Mouse (Mus musculus) hindbrain, embryonic 12.5 days (tissue): Measurements from ENCODE around the gene Gipc2. TPM values are rescaled to one million over a fixed set of nuclear protein-coding genes. Genes with fewer than 3 reads are reported as not detected.

ENCODE experiments used
- ATAC-seq: fragments of 200-750 bp; cut with Nextera tagmentation; 2 replicates; pipeline ENCODE4 v1.8.0; 2017; ENCODE audit warnings: moderate TSS enrichment; ENCODE audit not compliant: low FRiP score
- H3K27ac ChIP-seq: fragments of 300-500 bp; sonication (generic); 2 replicates; pipeline ENCODE4 v1.5.1; 2016; ENCODE audit warnings: mild to moderate bottlenecking
- H3K27me3 ChIP-seq: fragments of 300-500 bp; sonication (generic); 2 replicates; pipeline ENCODE4 v1.6.1; 2016; ENCODE audit warnings: mild to moderate bottlenecking
- H3K36me3 ChIP-seq: fragments of 300-500 bp; sonication (generic); 2 replicates; pipeline ENCODE4 v1.6.1; 2016; ENCODE audit warnings: mild to moderate bottlenecking
- H3K4me1 ChIP-seq: fragments of 300-500 bp; sonication (generic); 2 replicates; pipeline ENCODE4 v1.6.1; 2016
- H3K4me2 ChIP-seq: fragments of 300-500 bp; sonication (generic); replicated peaks from 2 replicates; pipeline ENCODE4 v1.6.1; 2016; ENCODE audit warnings: mild to moderate bottlenecking
- H3K4me3 ChIP-seq: fragments of 300-500 bp; sonication (generic); 2 replicates; pipeline ENCODE4 v1.5.1; 2016; ENCODE audit warnings: mild to moderate bottlenecking
- H3K9ac ChIP-seq: fragments of 300-500 bp; sonication (generic); 2 replicates; pipeline ENCODE4 v1.6.1; 2016; ENCODE audit warnings: mild to moderate bottlenecking, moderate library complexity
- H3K9me3 ChIP-seq: fragments of 300-500 bp; sonication (generic); replicated peaks from 2 replicates; pipeline ENCODE4 v1.6.1; 2016; ENCODE audit warnings: mild to moderate bottlenecking
- WGBS: fragments of 180-500 bp; shearing (Covaris S2); methylation state at CpG from one replicate; pipeline ENCODE4 v1.1.7; 2016; 5-methylcytosine and 5-hydroxymethylcytosine counted together
- polyA plus RNA-seq: library from polyadenylated mRNA; unstranded; fragments of >200 nt; fragmentation: Nextera tagmentation; extraction: Ambion mirVana; gene quantifications from 2 replicates; pipeline ENCODE4 v1.2.1, GENCODE M21; 2016

The Gipc2 gene
- polyA plus RNA-seq, 1 experiment from 2014 or later: 2.6 TPM

- no peaks in the 10 kb centered on the region for H3K36me3 ChIP-seq
- no peak overlapping the region for H3K4me3 ChIP-seq
- no peak for ATAC-seq
- H3K9me3 ChIP-seq: no peaks in the 10 kb centered on the region
- no peak overlapping the region for H3K4me2 ChIP-seq
- peaks cover 20% of the 10 kb centered on the region for H3K4me1 ChIP-seq
- 92% methylated on average over 8 of the region's 8 CpGs for WGBS
- no peak overlapping the region for H3K9ac ChIP-seq
- no peak overlapping the region for H3K27ac ChIP-seq
- H3K27me3 ChIP-seq: peaks cover 19% of the 10 kb centered on the region
These were observed 2.7 kb downstream of the Gipc2 start for GRCm38 (mm10) chr3:152163320-152163719.

DNA sequence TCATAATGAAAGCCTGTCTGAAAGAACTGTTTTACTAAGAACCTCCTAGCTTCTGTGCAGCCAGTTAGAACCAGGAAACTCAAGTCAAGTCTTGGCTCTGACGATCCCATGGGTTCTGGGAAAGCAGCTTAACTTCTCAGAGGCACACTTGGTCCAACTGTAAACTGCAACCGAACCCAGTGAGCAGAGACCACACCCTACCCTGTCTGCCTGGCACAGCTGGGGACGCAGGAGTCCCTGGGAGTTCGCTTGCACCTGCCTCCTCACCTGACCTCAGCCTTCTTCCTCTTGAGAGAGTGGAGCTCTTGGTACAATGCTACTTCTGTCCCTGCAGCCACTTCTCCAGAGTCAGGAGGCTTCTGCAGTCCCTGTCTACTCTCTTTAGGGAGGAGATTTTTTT, 5.4 kb downstream of the Gipc2 start:
- Histone ChIP-seq H3K27ac (no peak overlapping the region), H3K36me3 (no peaks in the 10 kb centered on the region), H3K4me2 (no peak overlapping the region), H3K9me3 (no peaks in the 10 kb centered on the region), H3K4me1 (peaks cover 7% of the 10 kb centered on the region), H3K27me3 (peaks cover 17% of the 10 kb centered on the region), H3K9ac (no peak overlapping the region), H3K4me3 (no peak overlapping the region)
- ATAC-seq: no peak
- 53% methylated on average over 4 of the region's 4 CpGs for WGBS

DNA sequence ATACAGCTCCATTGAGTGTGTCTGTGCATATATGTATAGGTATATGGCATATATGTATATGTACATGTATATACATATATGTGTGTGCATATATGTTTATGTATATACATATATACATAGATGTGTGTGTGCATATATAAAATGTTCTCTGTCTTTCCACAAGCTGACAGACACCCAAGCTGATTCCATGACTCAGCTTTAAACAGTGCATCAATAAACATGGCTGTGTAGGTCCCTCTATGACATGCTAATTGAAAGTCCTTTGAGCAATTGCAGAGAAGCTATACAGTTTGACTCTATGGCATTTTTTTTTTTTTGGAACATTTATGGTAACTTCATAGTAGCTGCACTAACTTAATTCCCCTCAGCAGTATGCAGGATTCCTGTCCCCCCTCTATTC, 6.7 kb downstream of the Gipc2 start:
- ATAC-seq: peak; percentile 33; the same call in 1 of the 2 replicates
- Histone ChIP-seq H3K36me3 (no peaks in the 10 kb centered on the region), H3K9ac (no peak overlapping the region), H3K4me1 (peaks cover 6% of the 10 kb centered on the region; the same call in 1 of the 2 replicates), H3K27ac (no peak overlapping the region), H3K4me2 (no peak overlapping the region), H3K4me3 (no peak overlapping the region), H3K27me3 (peaks cover 6% of the 10 kb centered on the region; the same call in 1 of the 2 replicates), H3K9me3 (no peaks in the 10 kb centered on the region)

GRCm38 (mm10) chr3:152158344-152159291, 7.4 kb downstream of the Gipc2 start:
- H3K9ac ChIP-seq: no peak overlapping the region
- peak; percentile 65 for ATAC-seq
- H3K4me3 ChIP-seq: no peak overlapping the region
- no peaks in the 10 kb centered on the region for H3K36me3 ChIP-seq
- H3K4me1 ChIP-seq: peaks cover 6% of the 10 kb centered on the region; the same call in 1 of the 2 replicates
- H3K27me3 ChIP-seq: 0 out of 2 replicates have a peak, but pooled peaks cover 4% of the 10 kb centered on the region
- 65% methylated on average over 10 of the region's 10 CpGs for WGBS
- no peak overlapping the region for H3K27ac ChIP-seq
- H3K9me3 ChIP-seq: no peaks in the 10 kb centered on the region
- H3K4me2 ChIP-seq: no peak overlapping the region

DNA sequence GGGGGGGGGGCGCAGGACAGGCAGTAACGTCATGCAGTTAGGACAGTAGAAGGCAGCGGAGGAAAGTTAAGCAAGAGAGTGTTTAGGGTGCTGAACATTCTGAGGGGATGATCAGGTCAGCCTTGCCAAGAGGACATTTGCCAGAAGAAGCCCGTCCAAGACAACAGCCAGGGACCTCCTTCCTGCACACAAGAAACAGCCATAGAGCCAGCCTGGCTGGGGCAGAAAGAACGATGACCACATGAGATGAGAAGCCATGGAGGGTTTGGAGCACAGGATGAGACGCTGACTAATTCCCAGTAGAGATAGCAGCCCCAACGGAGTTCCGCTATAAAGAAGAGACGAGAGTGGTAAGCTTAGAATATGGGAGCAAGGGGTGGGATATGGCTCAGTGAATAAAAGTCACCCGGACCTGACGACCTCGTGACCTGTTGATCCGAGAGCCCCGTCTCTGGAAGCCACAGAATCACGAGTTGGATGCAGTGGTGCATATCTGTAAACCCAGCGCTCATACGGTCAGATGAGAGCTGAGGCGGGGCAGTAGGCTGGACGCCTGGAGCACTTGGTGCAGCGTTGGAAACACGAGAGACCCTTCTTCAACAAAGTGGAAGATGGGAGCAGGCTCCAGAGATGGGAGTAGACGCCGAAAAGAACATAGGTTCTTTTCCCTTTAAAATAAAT, 9.1 kb downstream of the Gipc2 start:
- Histone ChIP-seq H3K4me2 (no peak overlapping the region), H3K4me3 (no peak overlapping the region), H3K9ac (no peak overlapping the region), H3K27me3 (0 out of 2 replicates have a peak, but pooled peaks cover 4% of the 10 kb centered on the region), H3K4me1 (peaks cover 6% of the 10 kb centered on the region; the same call in 1 of the 2 replicates), H3K27ac (no peak overlapping the region), H3K36me3 (no peaks in the 10 kb centered on the region), H3K9me3 (no peaks in the 10 kb centered on the region)
- WGBS: 76% methylated on average over 23 of the region's 23 CpGs
- no peak for ATAC-seq

DNA sequence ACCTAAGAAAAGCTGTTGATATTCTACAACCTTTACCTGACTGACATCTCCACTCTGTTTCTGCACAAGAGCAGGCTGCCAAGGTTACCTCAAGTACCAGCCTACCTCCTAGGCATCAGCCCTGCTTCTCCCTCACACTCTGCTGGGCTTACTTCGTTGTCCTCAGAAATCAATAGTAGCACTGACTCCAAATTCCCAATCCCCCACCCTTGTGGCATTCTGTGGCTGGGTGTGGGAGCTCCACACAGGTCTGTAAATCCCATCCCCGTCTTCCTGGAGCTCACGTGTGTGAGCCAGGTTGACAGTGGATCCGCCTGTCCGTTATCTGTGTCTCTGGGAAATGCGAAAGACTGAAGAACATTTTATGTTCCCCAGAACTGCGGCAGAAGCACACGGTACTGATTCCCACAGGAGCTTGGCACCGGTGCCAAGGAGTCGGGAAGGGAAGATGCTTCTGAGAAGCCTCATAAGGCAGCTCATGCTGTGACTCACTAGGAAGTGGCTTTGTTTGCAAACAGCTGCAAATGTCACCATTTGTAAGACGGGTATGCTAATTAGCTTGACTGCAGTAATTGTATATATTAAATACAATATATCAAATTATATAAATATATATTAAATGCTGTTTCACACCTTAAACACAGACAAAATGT, 10.6 kb downstream of the Gipc2 start:
- Histone ChIP-seq H3K27ac (no peak overlapping the region), H3K4me2 (no peak overlapping the region), H3K27me3 (0 out of 2 replicates have a peak, but pooled peaks cover 4% of the 10 kb centered on the region), H3K36me3 (no peaks in the 10 kb centered on the region), H3K4me3 (no peak overlapping the region), H3K4me1 (peaks cover 6% of the 10 kb centered on the region; the same call in 1 of the 2 replicates), H3K9ac (no peak overlapping the region), H3K9me3 (no peaks in the 10 kb centered on the region)
- ATAC-seq: no peak
- 44% methylated on average over 11 of the region's 11 CpGs for WGBS

DNA sequence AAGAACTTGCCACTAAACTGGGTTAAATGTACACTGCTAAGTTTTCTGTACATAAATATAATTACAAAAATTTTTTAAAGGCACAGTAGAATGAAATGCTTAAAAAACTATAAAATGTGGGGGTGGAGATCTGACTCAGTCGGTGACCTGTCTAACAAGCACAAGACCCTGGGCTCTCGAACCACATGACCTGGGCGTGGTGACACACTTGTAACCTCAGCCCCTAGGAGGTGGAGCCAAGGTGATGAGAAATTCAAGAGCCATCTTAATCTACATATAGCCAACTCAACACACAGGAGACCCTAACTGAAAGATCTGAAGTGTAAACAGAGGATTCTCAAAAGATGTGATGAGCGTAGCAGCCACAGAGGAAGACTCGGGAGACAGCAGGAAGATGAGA, 11.9 kb downstream of the Gipc2 start:
- H3K4me1 ChIP-seq: peaks cover 6% of the 10 kb centered on the region; the same call in 1 of the 2 replicates
- no peak overlapping the region for H3K27ac ChIP-seq
- H3K9me3 ChIP-seq: no peaks in the 10 kb centered on the region
- ATAC-seq: no peak
- H3K36me3 ChIP-seq: no peaks in the 10 kb centered on the region
- H3K9ac ChIP-seq: no peak overlapping the region
- no peak overlapping the region for H3K4me3 ChIP-seq
- no peak overlapping the region for H3K4me2 ChIP-seq
- H3K27me3 ChIP-seq: 0 out of 2 replicates have a peak, but pooled peaks cover 4% of the 10 kb centered on the region
- 83% methylated on average over 5 of the region's 5 CpGs for WGBS

DNA sequence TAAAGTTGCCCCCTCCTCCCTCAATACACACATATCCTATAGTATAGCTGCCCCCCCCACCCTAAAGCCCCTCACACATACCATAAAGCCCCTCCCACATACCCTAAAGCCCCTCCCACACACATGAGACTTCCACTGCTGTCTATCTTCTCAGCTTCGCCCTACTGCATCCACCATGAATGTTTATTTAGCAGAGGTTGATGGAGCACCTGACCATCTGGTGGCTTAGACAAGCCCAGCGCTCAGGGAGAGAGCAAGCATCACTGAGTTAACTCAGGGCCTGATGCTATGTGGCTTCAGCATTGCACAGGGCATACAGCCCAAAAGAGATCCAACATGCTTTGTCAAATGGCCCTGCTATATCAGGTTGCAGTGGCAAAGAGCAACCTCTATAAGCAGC, 12.9 kb downstream of the Gipc2 start:
- Histone ChIP-seq H3K4me2 (no peak overlapping the region), H3K4me3 (no peak overlapping the region), H3K4me1 (peaks cover 3% of the 10 kb centered on the region; the same call in 1 of the 2 replicates), H3K9ac (no peak overlapping the region), H3K27ac (no peak overlapping the region), H3K36me3 (no peaks in the 10 kb centered on the region), H3K27me3 (0 out of 2 replicates have a peak, but pooled peaks cover 4% of the 10 kb centered on the region), H3K9me3 (no peaks in the 10 kb centered on the region)
- no peak for ATAC-seq
- WGBS: 88% methylated on average over 2 of the region's 2 CpGs

GRCm38 (mm10) chr3:152152483-152152804, 13.6 kb downstream of the Gipc2 start:
- Histone ChIP-seq H3K4me3 (no peak overlapping the region), H3K27ac (no peak overlapping the region), H3K9ac (no peak overlapping the region), H3K4me1 (peaks cover 3% of the 10 kb centered on the region; the same call in 1 of the 2 replicates), H3K4me2 (no peak overlapping the region), H3K9me3 (no peaks in the 10 kb centered on the region), H3K27me3 (0 out of 2 replicates have a peak, but pooled peaks cover 4% of the 10 kb centered on the region), H3K36me3 (no peaks in the 10 kb centered on the region)
- WGBS: 88% methylated on average over 1 of the region's 1 CpGs
- 0 out of 2 replicates have a peak, but pooled peaks have one; percentile 26 for ATAC-seq

GRCm38 (mm10) chr3:152151725-152152482, 14.1 kb downstream of the Gipc2 start:
- Histone ChIP-seq H3K9me3 (no peaks in the 10 kb centered on the region), H3K4me1 (peaks cover 3% of the 10 kb centered on the region; the same call in 1 of the 2 replicates), H3K27ac (no peak overlapping the region), H3K4me3 (no peak overlapping the region), H3K4me2 (peak overlapping the region; percentile 38), H3K9ac (0 out of 2 replicates have a peak overlapping the region, but pooled peaks have one; percentile 18), H3K27me3 (0 out of 2 replicates have a peak, but pooled peaks cover 1% of the 10 kb centered on the region), H3K36me3 (no peaks in the 10 kb centered on the region)
- no peak; the same call in 1 of the 2 replicates for ATAC-seq
- 60% methylated on average over 29 of the region's 29 CpGs for WGBS

- no peak overlapping the region for H3K4me3 ChIP-seq
- H3K9ac ChIP-seq: no peak overlapping the region
- H3K36me3 ChIP-seq: no peaks in the 10 kb centered on the region
- no peak for ATAC-seq
- H3K9me3 ChIP-seq: no peaks in the 10 kb centered on the region
- no peaks in the 10 kb centered on the region for H3K4me1 ChIP-seq
- no peak overlapping the region for H3K4me2 ChIP-seq
- 67% methylated on average over 3 of the region's 3 CpGs for WGBS
- H3K27ac ChIP-seq: no peak overlapping the region
- no peaks in the 10 kb centered on the region for H3K27me3 ChIP-seq
These were observed 16.2 kb downstream of the Gipc2 start for GRCm38 (mm10) chr3:152149863-152150262.
